Mouse (Mus musculus) G1E (cell line): ENCODE data around the gene Pde4a. TPM values are rescaled to one million over a fixed set of nuclear protein-coding genes. Genes with fewer than 3 reads are reported as not detected.
A peak's percentile ranks its signal among the peaks of the same experiment; 100 is the strongest.

ENCODE experiments used
- ATAC-seq: 2 replicates; pipeline ENCODE4 v1.8.0; 2016; ENCODE audit warnings: mild to moderate bottlenecking; ENCODE audit not compliant: insufficient number of reproducible peaks, poor library complexity, low FRiP score, severe bottlenecking; ENCODE audit errors: extremely low read depth
- DNase-seq: peaks from one replicate; pipeline ENCODE4 v3.0.0; 2012; ENCODE audit warnings: low spot score
- H3K27me3 ChIP-seq: 2 replicates; pipeline ENCODE4 v1.6.1; 2012; ENCODE audit warnings: mild to moderate bottlenecking, low read length, inconsistent platforms; ENCODE audit not compliant: insufficient read depth
- H3K36me3 ChIP-seq: replicated peaks from 2 replicates; pipeline ENCODE3; 2012; ENCODE audit warnings: mild to moderate bottlenecking, inconsistent platforms
- H3K4me1 ChIP-seq: 2 replicates; pipeline ENCODE4 v1.6.1; 2012; ENCODE audit warnings: low read depth, low read length, inconsistent platforms, mixed read lengths; ENCODE audit not compliant: insufficient read depth
- H3K4me3 ChIP-seq: 2 replicates; pipeline ENCODE4 v1.5.1; 2012; ENCODE audit warnings: low read depth, mild to moderate bottlenecking, inconsistent platforms, low read length, moderate library complexity, mixed read lengths
- H3K9me3 ChIP-seq: replicated peaks from 2 replicates; pipeline ENCODE4 v1.6.1; 2012; ENCODE audit warnings: inconsistent platforms
- CTCF ChIP-seq: IDR thresholded peaks from 2 replicates; pipeline ENCODE4 v1.5.1; 2012; ENCODE audit warnings: low read depth, low read length, inconsistent platforms, mixed read lengths
- GATA1 ChIP-seq: IDR thresholded peaks from 2 replicates; pipeline ENCODE4 v1.6.1; 2012; ENCODE audit warnings: borderline replicate concordance, low read length, inconsistent platforms, mixed read lengths
- GATA2 ChIP-seq: IDR thresholded peaks from 2 replicates; pipeline ENCODE4 v1.6.1; 2012; ENCODE audit warnings: low read depth, low read length, inconsistent platforms, borderline replicate concordance
- POLR2AphosphoS5 ChIP-seq: IDR thresholded peaks from 2 replicates; pipeline ENCODE4 v1.6.1; 2012; ENCODE audit warnings: low read depth, low read length, inconsistent platforms; ENCODE audit not compliant: insufficient replicate concordance
- TAL1 ChIP-seq: conservative IDR thresholded peaks from 2 replicates; pipeline ENCODE4 v1.6.1; 2012; ENCODE audit warnings: low read depth, low read length, inconsistent platforms, mixed read lengths
- polyA plus RNA-seq: library from polyadenylated mRNA; stranded (reverse); fragments of >175 nt; gene quantifications from 2 replicates; pipeline ENCODE4 v1.2.3, GENCODE M21; 2012
- total RNA-seq, 2 experiments: library from RNA; stranded (forward) in 1 of 2; stranded (reverse) in 1 of 2; fragments of 200-1000 nt in 1 of 2; fragments of >200 nt in 1 of 2; fragmentation: Nextera tagmentation in 1 of 2; gene quantifications; 2 replicates each; pipeline ENCODE4 v1.2.3; 2014 to 2017

Gene Pde4a
- total RNA-seq (2014; fragmentation: Nextera tagmentation), result 2.5 and 2.9 TPM in 2 replicates
- total RNA-seq (2017), result 1.5 and 1.7 TPM in 2 replicates
- 1.4 and 1.5 TPM in 2 replicates for polyA plus RNA-seq

GRCm38 (mm10) chr9:21165041-21165951 lies at the start of gene Pde4a:
TSS of gene Pde4a (plus strand) at chr9:21165714.
- Histone ChIP-seq H3K4me3 (peak within 1 kb of the TSS; percentile 6; the same call in 1 of the 2 replicates), H3K36me3 (no peaks in the 10 kb centered on the region), H3K27me3 (peaks cover 54% of the 10 kb centered on the region), H3K4me1 (peaks cover 39% of the 10 kb centered on the region), H3K9me3 (no peaks in the 10 kb centered on the region)
- DNase-seq, result no peak
- no peak for ATAC-seq
- TF ChIP-seq POLR2AphosphoS5 (no peak), GATA2 (no peak)

- ATAC-seq (no peak), DNase-seq (no peak)
- no peaks in the 10 kb centered on the region for H3K27me3 ChIP-seq
- H3K4me1 ChIP-seq, result peaks cover 3% of the 10 kb centered on the region; the same call in 1 of the 2 replicates
- TF ChIP-seq GATA1 (no peak), TAL1 (no peak), GATA2 (no peak)
- no peak overlapping the region for H3K4me3 ChIP-seq
- H3K36me3 ChIP-seq, result peaks cover 76% of the 10 kb centered on the region
- no peaks in the 10 kb centered on the region for H3K9me3 ChIP-seq
Measured at GRCm38 (mm10) chr9:21117073-21117472, 48.4 kb upstream of the Pde4a start.

- DNase-seq (no peak), ATAC-seq (no peak)
- H3K9me3 ChIP-seq, result no peaks in the 10 kb centered on the region
- no peaks in the 10 kb centered on the region for H3K27me3 ChIP-seq
- TF ChIP-seq TAL1 (no peak), POLR2AphosphoS5 (no peak), GATA2 (no peak), GATA1 (no peak), CTCF (no peak)
- peaks cover 4% of the 10 kb centered on the region; the same call in 1 of the 2 replicates for H3K4me1 ChIP-seq
- peaks cover 84% of the 10 kb centered on the region for H3K36me3 ChIP-seq
- H3K4me3 ChIP-seq, result no peak overlapping the region
Measured at GRCm38 (mm10) chr9:21121483-21121882, 44.0 kb upstream of the Pde4a start.

GRCm38 (mm10) chr9:21124837-21125236 lies 40.7 kb upstream of the Pde4a start:
- peaks cover 17% of the 10 kb centered on the region for H3K4me1 ChIP-seq
- H3K4me3 ChIP-seq, result no peak overlapping the region
- TF ChIP-seq CTCF (no peak), GATA1 (no peak), GATA2 (no peak), TAL1 (no peak), POLR2AphosphoS5 (no peak)
- DNase-seq (no peak), ATAC-seq (no peak)
- H3K27me3 ChIP-seq, result no peaks in the 10 kb centered on the region
- H3K9me3 ChIP-seq, result no peaks in the 10 kb centered on the region
- H3K36me3 ChIP-seq, result peaks cover 93% of the 10 kb centered on the region

- peaks cover 25% of the 10 kb centered on the region for H3K4me1 ChIP-seq
- H3K36me3 ChIP-seq, result peaks cover 87% of the 10 kb centered on the region
- ATAC-seq (no peak), DNase-seq (no peak)
- H3K27me3 ChIP-seq, result no peaks in the 10 kb centered on the region
- no peaks in the 10 kb centered on the region for H3K9me3 ChIP-seq
- H3K4me3 ChIP-seq, result no peak overlapping the region
- no peak for TF ChIP-seq CTCF
- TF ChIP-seq POLR2AphosphoS5, result no peak
- TF ChIP-seq GATA1, result no peak
- TF ChIP-seq TAL1, result no peak
- TF ChIP-seq GATA2, result no peak
Measured at GRCm38 (mm10) chr9:21125502-21126258, 39.8 kb upstream of the Pde4a start.

GRCm38 (mm10) chr9:21126259-21126627 lies 39.3 kb upstream of the Pde4a start:
- Histone ChIP-seq H3K4me3 (no peak overlapping the region), H3K27me3 (no peaks in the 10 kb centered on the region), H3K4me1 (peaks cover 30% of the 10 kb centered on the region), H3K9me3 (no peaks in the 10 kb centered on the region), H3K36me3 (peaks cover 82% of the 10 kb centered on the region)
- ATAC-seq (no peak), DNase-seq (peak; percentile 34)
- no peak for TF ChIP-seq TAL1
- TF ChIP-seq CTCF, result no peak
- TF ChIP-seq GATA2, result no peak
- no peak for TF ChIP-seq POLR2AphosphoS5
- no peak for TF ChIP-seq GATA1
